Mouse (Mus musculus) liver, embryonic 12.5 days (tissue): ENCODE results near the gene Cachd1. TPM values are rescaled to one million over a fixed set of nuclear protein-coding genes. Genes with fewer than 3 reads are reported as not detected.

Experiments
- ATAC-seq: fragments of 200-750 bp; cut with Nextera tagmentation; 2 replicates; pipeline ENCODE4 v1.8.0; 2017; ENCODE audit warnings: moderate number of reproducible peaks, mild to moderate bottlenecking, moderate library complexity
- H3K27ac ChIP-seq: fragments of 300-500 bp; sonication (generic); 2 replicates; pipeline ENCODE4 v1.5.1; 2016; ENCODE audit warnings: mild to moderate bottlenecking
- H3K27me3 ChIP-seq: fragments of 300-500 bp; sonication (generic); replicated peaks from 2 replicates; pipeline ENCODE4 v1.6.1; 2016; ENCODE audit warnings: mild to moderate bottlenecking, moderate library complexity
- H3K36me3 ChIP-seq: fragments of 300-500 bp; sonication (generic); 2 replicates; pipeline ENCODE4 v1.6.1; 2016; ENCODE audit warnings: mild to moderate bottlenecking, moderate library complexity
- H3K4me1 ChIP-seq: fragments of 300-500 bp; sonication (generic); 2 replicates; pipeline ENCODE4 v1.6.1; 2016
- H3K4me2 ChIP-seq: fragments of 300-500 bp; sonication (generic); 2 replicates; pipeline ENCODE4 v1.6.1; 2016; ENCODE audit warnings: mild to moderate bottlenecking, moderate library complexity
- H3K4me3 ChIP-seq: fragments of 300-500 bp; sonication (generic); 2 replicates; pipeline ENCODE4 v1.5.1; 2016; ENCODE audit warnings: mild to moderate bottlenecking, moderate library complexity
- H3K9ac ChIP-seq: fragments of 300-500 bp; sonication (generic); 2 replicates; pipeline ENCODE4 v1.6.1; 2016; ENCODE audit warnings: mild to moderate bottlenecking, moderate library complexity
- H3K9me3 ChIP-seq: fragments of 300-500 bp; sonication (generic); replicated peaks from 2 replicates; pipeline ENCODE4 v1.6.1; 2016; ENCODE audit warnings: mild to moderate bottlenecking, moderate library complexity
- WGBS: fragments of 180-500 bp; shearing (Covaris S2); methylation state at CpG from one replicate; pipeline ENCODE4 v1.1.7; 2016; ENCODE audit not compliant: insufficient replicate concordance; 5-methylcytosine and 5-hydroxymethylcytosine counted together
- polyA plus RNA-seq: library from polyadenylated mRNA; unstranded; fragments of >200 nt; fragmentation: Nextera tagmentation; extraction: Ambion mirVana; gene quantifications from 2 replicates; pipeline ENCODE4 v1.2.1, GENCODE M21; 2016

Gene Cachd1
- 6.1 and 7.4 TPM in 2 replicates for polyA plus RNA-seq

DNA sequence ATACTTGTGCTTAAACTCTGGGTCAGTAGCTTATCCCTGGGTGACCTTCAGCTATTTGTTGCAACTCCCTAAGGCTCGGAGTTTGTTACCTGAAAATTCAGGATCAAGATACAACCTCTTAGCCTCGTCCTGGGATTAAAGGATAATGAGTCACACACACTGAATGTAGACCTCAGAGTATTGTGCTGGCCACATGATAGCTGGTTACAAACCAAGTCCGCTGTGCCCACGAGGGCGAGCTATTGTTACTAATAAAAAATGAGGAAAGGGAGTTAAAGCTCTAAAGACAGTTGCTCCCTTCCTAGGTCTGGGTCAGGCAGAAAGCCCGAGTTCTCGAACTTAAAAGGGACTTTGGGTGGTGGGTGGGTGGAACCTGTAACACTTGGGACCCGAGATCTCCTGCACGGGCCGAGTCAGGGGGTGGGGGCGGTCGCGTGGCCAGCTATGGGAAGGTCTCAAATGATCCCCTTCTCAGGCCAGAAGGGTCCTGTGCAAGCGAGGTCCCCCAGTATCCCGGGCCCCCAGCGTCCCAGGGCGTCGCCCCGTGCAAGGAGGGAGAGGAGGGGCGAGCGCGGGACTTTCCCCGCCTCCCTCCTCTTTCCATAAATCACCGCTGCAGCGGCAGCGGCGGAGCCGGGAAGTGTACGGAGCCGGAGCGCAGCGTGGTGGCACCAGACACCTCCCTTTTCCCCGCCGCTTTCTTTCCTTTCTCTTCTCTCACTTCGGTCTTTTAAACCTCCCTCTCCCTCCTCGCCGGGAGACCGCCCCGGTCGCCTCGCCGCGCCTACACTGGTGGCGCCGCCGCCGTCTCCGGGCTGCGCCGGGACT is at the start of gene Cachd1:
Gene Cachd1, plus strand, starts transcription at position 633 of the 828 bp plus-strand sequence.
- H3K9ac ChIP-seq, result peak within 1 kb of the TSS; percentile 57
- H3K4me1 ChIP-seq, result no peaks in the 10 kb centered on the region
- H3K27me3 ChIP-seq, result peaks cover 73% of the 10 kb centered on the region
- peak within 1 kb of the TSS; percentile 56 for H3K4me3 ChIP-seq
- H3K9me3 ChIP-seq, result no peaks in the 10 kb centered on the region
- ATAC-seq, result no peak
- peak within 1 kb of the TSS; percentile 25; the same call in 1 of the 2 replicates for H3K27ac ChIP-seq
- H3K4me2 ChIP-seq, result peak within 1 kb of the TSS; percentile 69
- 2% methylated on average over 41 of the region's 50 CpGs for WGBS
- H3K36me3 ChIP-seq, result no peaks in the 10 kb centered on the region

DNA sequence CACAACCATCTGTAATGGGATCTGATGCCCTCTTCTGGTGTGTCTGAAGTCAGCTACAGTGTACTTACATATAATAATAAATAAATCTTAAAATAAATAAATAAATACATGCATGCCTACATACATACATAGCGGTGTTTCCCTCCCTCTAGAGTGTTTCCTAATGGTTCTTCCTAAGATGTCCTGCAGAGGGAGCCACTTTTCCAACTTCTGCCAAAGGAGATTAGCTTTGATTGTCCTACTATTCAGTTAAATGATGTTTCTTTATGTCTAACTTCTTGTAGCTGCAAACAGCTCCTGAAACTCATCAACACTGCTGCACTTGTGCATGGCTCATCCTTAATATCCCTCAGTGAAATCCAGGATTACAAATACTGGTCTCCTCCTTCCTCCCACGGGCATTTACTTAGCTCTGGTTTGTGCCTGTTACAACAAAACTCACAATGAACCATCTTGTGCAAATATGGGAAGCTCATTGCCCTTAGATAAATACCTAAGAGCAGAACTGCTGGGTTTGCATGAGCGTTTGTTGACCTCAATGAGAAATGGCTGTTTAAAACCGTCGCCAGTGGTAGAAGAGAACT is 47.5 kb upstream of the Cachd1 start:
- Histone ChIP-seq H3K9me3 (no peaks in the 10 kb centered on the region), H3K27ac (no peak overlapping the region), H3K4me2 (no peak overlapping the region), H3K9ac (no peak overlapping the region), H3K36me3 (no peaks in the 10 kb centered on the region), H3K27me3 (no peaks in the 10 kb centered on the region), H3K4me1 (no peaks in the 10 kb centered on the region), H3K4me3 (no peak overlapping the region)
- ATAC-seq, result no peak
- 65% methylated on average over 5 of the region's 5 CpGs for WGBS

DNA sequence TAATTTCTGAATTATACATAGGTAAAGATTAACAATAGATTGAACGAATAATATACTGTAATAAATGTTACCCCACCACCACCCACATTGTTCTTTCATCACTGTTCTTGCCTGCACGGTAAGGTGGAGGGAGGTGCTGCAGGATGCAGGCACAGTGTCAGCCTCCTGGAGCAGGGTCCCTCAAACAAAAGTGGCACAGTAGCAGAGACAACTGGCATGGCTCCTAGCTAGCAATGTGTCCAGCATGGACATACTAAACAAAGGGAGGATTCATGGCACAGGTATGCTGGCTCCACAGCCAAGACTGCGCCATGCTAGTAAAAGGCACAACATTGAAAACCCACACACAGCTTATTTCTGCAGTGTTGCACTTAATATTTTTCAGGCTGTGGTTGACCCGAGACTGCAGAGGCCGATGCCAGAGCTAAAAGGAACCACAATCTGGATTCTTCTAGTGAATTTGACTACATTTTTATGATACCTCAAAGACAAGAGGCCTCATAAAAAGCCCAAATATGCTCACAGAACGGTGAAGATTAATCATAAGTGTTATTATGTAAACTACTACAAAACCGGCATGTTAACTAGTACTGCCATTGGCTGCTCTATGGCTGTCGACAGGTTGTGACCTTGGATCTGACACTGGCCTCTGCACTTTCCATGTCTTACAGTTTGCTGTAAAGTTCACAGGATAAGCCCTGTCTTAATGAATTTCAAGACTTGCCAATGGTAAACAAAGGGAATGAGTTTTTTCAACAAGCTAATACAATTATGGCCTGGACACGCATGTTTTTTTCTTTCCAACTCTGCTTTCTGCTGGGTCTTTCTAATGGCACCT is 41.2 kb upstream of the Cachd1 start:
- H3K9me3 ChIP-seq, result no peaks in the 10 kb centered on the region
- no peaks in the 10 kb centered on the region for H3K4me1 ChIP-seq
- no peak for ATAC-seq
- H3K27me3 ChIP-seq, result no peaks in the 10 kb centered on the region
- H3K4me3 ChIP-seq, result no peak overlapping the region
- H3K9ac ChIP-seq, result no peak overlapping the region
- no peak overlapping the region for H3K27ac ChIP-seq
- H3K4me2 ChIP-seq, result no peak overlapping the region
- H3K36me3 ChIP-seq, result no peaks in the 10 kb centered on the region
- 71% methylated on average over 9 of the region's 9 CpGs for WGBS

DNA sequence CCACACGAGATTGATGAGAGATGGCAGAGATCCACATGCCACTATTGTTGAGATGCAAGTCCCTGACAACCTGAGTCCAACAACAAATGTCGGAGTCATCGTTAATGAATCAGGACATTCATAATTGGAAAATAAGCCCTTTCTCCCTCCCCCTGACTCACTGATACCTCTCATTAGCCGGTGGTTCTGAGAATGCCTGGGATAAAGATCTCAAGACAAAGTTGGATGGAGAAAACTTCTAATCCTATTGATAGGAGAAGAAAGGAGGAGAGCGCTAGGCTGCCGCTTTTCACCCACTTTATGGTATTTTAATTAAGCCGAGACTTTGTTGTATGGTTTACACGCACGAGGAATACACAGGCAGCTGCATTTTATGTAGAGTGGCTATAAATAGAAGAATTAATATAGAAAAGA is 40.5 kb upstream of the Cachd1 start:
- Histone ChIP-seq H3K4me2 (no peak overlapping the region), H3K4me3 (no peak overlapping the region), H3K27me3 (no peaks in the 10 kb centered on the region), H3K27ac (no peak overlapping the region), H3K9ac (no peak overlapping the region), H3K9me3 (no peaks in the 10 kb centered on the region), H3K36me3 (no peaks in the 10 kb centered on the region), H3K4me1 (no peaks in the 10 kb centered on the region)
- ATAC-seq, result no peak
- 74% methylated on average over 9 of the region's 9 CpGs for WGBS

DNA sequence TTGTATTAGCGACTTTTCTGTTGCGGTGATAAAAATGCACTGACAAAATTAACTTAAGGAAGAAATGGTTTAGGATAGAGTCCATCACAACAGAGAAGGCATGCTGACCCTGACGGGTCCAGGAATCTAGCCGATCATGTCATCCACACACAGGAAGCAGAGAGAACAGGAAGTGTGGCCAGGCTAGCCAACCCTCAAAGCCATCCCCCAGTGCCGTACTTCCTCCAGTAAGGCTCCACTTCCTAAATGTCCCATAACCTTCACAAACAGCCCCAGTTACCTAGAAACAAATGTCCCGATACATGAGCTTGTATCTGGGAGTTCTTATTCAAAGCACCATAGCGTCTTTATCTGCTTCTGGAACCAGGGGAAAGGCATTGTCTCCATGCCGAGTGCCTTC is 32.9 kb upstream of the Cachd1 start:
- no peak overlapping the region for H3K4me3 ChIP-seq
- no peak overlapping the region for H3K4me2 ChIP-seq
- 56% methylated on average over 8 of the region's 8 CpGs for WGBS
- H3K9me3 ChIP-seq, result no peaks in the 10 kb centered on the region
- H3K36me3 ChIP-seq, result no peaks in the 10 kb centered on the region
- no peak overlapping the region for H3K9ac ChIP-seq
- H3K27me3 ChIP-seq, result no peaks in the 10 kb centered on the region
- no peak overlapping the region for H3K27ac ChIP-seq
- no peaks in the 10 kb centered on the region for H3K4me1 ChIP-seq
- no peak for ATAC-seq

DNA sequence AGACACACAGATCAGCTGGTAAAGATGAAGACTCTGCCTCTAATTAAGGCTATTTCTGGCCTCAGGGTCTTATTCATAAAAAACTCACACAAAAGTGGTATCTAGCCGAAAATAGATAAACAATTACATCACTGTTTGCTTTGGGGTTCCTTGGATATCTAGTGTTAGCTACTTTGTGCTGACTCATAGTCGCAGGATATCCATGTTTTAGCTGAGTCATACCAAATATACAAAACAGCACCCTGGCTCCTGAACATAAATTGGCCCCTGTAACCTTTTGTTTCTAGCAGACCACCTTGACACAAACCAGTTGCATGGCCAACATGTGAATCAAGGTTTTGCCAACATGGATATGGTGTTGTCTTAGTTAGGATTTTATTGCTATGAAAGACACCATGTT is 24.2 kb upstream of the Cachd1 start:
- WGBS, result 57% methylated on average over 2 of the region's 2 CpGs
- no peak overlapping the region for H3K4me2 ChIP-seq
- peak; percentile 60; the same call in 1 of the 2 replicates for ATAC-seq
- H3K36me3 ChIP-seq, result no peaks in the 10 kb centered on the region
- H3K4me1 ChIP-seq, result peaks cover 8% of the 10 kb centered on the region; the same call in 1 of the 2 replicates
- no peak overlapping the region for H3K27ac ChIP-seq
- no peak overlapping the region for H3K9ac ChIP-seq
- H3K27me3 ChIP-seq, result no peaks in the 10 kb centered on the region
- no peaks in the 10 kb centered on the region for H3K9me3 ChIP-seq
- H3K4me3 ChIP-seq, result no peak overlapping the region

DNA sequence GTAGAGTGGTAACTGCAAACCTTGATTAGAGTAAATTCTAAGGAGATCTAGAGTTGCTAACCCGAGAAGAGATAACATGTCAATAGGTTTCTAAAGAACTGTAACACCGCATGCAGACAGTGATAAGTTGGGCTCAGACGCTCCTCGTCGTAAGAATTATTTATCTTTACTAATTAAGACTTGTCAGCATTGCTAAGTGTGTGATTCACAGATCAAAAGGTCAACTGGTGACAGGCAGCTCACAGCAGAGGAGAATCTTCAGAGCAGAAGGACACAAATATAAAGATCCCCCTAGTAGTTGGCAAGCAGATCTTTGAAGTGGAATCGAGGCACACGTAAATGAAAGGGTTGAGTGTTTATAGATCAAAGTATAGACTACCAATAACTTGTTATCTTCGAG is 20.8 kb upstream of the Cachd1 start:
- H3K4me1 ChIP-seq, result peaks cover 8% of the 10 kb centered on the region; the same call in 1 of the 2 replicates
- H3K27ac ChIP-seq, result no peak overlapping the region
- no peaks in the 10 kb centered on the region for H3K36me3 ChIP-seq
- no peak for ATAC-seq
- no peak overlapping the region for H3K4me2 ChIP-seq
- no peak overlapping the region for H3K9ac ChIP-seq
- no peaks in the 10 kb centered on the region for H3K27me3 ChIP-seq
- no peak overlapping the region for H3K4me3 ChIP-seq
- 25% methylated on average over 8 of the region's 8 CpGs for WGBS
- H3K9me3 ChIP-seq, result no peaks in the 10 kb centered on the region

DNA sequence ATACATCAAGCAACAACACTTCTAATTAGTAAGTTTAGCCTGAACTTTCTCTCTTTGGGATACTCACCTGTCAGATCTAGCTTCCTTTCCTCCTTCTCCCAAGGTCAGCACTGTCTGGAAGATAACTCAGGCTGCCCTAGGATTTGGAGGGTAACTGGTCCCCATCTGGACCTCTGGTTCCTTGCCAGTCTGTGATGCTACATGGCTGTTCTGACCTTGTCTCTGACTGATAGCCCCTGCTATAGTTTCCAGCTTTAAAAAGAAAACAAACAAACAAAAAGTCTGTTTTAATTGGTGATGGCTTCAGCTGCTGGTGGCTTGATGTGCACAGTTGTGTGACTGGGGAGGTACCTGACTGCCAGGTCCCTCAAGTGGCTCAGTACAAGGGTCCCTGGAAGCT is 20.0 kb upstream of the Cachd1 start:
- Histone ChIP-seq H3K27ac (no peak overlapping the region), H3K4me3 (no peak overlapping the region), H3K4me1 (peaks cover 8% of the 10 kb centered on the region; the same call in 1 of the 2 replicates), H3K9me3 (no peaks in the 10 kb centered on the region), H3K36me3 (no peaks in the 10 kb centered on the region), H3K4me2 (no peak overlapping the region), H3K27me3 (no peaks in the 10 kb centered on the region), H3K9ac (no peak overlapping the region)
- ATAC-seq, result no peak

DNA sequence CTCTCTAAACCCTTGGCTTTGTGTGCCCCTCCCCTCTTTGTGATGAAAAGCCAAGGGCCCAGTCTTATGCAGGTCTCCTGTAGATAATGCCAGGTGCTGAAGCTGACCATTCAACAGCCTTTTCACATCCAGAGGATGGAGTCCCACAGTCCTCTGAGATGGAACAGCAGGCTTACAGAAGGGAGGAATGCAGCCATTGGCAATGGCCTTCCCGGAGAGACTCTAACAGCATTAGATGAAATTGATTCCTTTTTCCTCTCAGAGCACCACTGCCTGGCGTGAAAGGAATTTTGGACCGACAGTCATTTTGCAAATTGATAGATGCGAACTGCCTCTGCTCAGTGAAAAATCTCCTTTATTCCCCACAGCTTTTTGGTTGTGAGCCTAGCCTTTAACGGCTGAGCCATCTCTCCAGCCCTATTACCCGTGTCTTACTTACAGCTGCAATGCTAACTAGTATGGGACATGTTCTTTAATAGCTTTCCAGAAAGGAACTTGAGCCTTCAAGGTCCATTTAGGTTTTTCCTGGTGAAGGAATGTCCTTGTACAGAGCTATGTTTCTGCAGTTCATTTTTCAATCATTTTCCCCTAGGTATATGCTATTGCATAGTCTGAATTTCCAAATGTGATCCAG is 18.1 kb upstream of the Cachd1 start:
- WGBS, result 74% methylated on average over 6 of the region's 6 CpGs
- Histone ChIP-seq H3K4me3 (no peak overlapping the region), H3K4me2 (no peak overlapping the region), H3K9ac (no peak overlapping the region), H3K27me3 (no peaks in the 10 kb centered on the region), H3K36me3 (no peaks in the 10 kb centered on the region), H3K27ac (no peak overlapping the region), H3K9me3 (no peaks in the 10 kb centered on the region), H3K4me1 (0 out of 2 replicates have a peak, but pooled peaks cover 3% of the 10 kb centered on the region)
- no peak for ATAC-seq

DNA sequence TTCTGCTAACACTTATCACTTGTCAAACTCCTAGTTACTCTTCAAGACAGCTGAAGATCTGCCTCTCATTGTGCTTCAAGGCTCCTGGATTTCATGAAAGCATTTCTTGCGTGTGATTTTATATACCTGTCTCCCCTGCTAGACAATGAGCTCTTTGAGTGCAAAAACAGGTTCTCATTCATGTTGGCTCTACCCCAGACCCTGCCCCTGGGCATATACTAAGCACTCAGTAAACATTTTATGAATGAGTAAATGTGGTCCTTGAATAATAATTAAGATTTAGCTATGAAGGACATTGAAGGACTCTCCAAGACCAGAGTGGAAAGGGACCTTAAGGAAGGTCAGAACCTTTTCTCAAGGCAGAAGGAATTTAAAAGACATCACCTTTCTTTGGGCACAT is 16.9 kb upstream of the Cachd1 start:
- 73% methylated on average over 1 of the region's 1 CpGs for WGBS
- no peak overlapping the region for H3K4me3 ChIP-seq
- H3K9me3 ChIP-seq, result no peaks in the 10 kb centered on the region
- no peak overlapping the region for H3K9ac ChIP-seq
- no peak for ATAC-seq
- no peaks in the 10 kb centered on the region for H3K27me3 ChIP-seq
- H3K4me2 ChIP-seq, result no peak overlapping the region
- no peak overlapping the region for H3K27ac ChIP-seq
- H3K36me3 ChIP-seq, result no peaks in the 10 kb centered on the region
- 0 out of 2 replicates have a peak, but pooled peaks cover 3% of the 10 kb centered on the region for H3K4me1 ChIP-seq

DNA sequence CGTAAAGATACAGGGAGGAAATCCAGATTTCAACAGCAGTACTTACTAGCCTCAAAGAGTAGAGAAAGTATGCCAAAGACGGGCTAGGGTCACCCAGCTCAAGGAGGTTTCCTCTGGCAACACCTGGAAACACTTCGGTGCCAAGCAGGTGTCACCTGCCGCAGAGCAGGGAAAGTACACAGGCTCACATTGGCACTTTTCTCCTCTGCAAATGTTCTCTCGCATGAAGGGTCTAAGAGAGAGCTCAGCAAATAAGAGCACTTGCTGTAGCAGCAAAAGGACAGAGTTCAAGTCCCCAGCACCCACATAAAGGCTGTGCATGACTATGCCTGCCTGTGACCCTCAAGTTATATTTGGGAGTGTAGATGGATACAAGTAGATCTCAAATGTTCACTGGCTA is 16.1 kb upstream of the Cachd1 start:
- Histone ChIP-seq H3K27ac (no peak overlapping the region), H3K4me2 (no peak overlapping the region), H3K4me1 (0 out of 2 replicates have a peak, but pooled peaks cover 3% of the 10 kb centered on the region), H3K27me3 (no peaks in the 10 kb centered on the region), H3K9ac (no peak overlapping the region), H3K4me3 (no peak overlapping the region), H3K9me3 (no peaks in the 10 kb centered on the region), H3K36me3 (no peaks in the 10 kb centered on the region)
- 75% methylated on average over 5 of the region's 5 CpGs for WGBS
- no peak for ATAC-seq
